Mouse (Mus musculus): ENCODE results near the gene Gpr4. TPM values are rescaled to one million over a fixed set of nuclear protein-coding genes. Genes with fewer than 3 reads are reported as not detected.

Gpr4 gene
- polyA plus RNA-seq, 1 experiment, result 0.03 TPM

GRCm38 (mm10) chr7:19236411-19236810, 24.1 kb downstream of the Gpr4 start:
- TF ChIP-seq GATA1 (IDR thresholded peaks at IDR 0.05; ENCODE audit: borderline replicate concordance, low read length), result no peak
- TF ChIP-seq FLI1 (IDR thresholded peaks at IDR 0.05; ENCODE audit: low read length), result no peak
- Histone ChIP-seq H3K27me3 (replicated peaks) (no peaks in the 10 kb centered on the region), H3K36me3 (replicated peaks; ENCODE audit: low read length) (peaks cover 43% of the 10 kb centered on the region), H3K4me3 (replicated peaks) (no peak overlapping the region), H3K4me1 (peaks cover 99% of the 10 kb centered on the region), H3K9me3 (no peaks in the 10 kb centered on the region)

- H3K4me1 ChIP-seq, result peaks cover 90% of the 10 kb centered on the region
- no peak for TF ChIP-seq FLI1 (IDR thresholded peaks at IDR 0.05; ENCODE audit: low read length)
- TF ChIP-seq GATA1 (IDR thresholded peaks at IDR 0.05; ENCODE audit: borderline replicate concordance, low read length), result no peak
These were observed 26.0 kb downstream of the Gpr4 start for GRCm38 (mm10) chr7:19238344-19238743.

GRCm38 (mm10) chr7:19239423-19239822, 27.1 kb downstream of the Gpr4 start:
- TF ChIP-seq GATA1 (IDR thresholded peaks at IDR 0.05; ENCODE audit: borderline replicate concordance, low read length), result no peak
- TF ChIP-seq FLI1 (IDR thresholded peaks at IDR 0.05; ENCODE audit: low read length), result no peak
- no peak overlapping the region for H3K4me3 ChIP-seq (replicated peaks)

More at GRCm38 (mm10) chr7:19238344-19238743, 26.0 kb downstream of the Gpr4 start:
- Histone ChIP-seq H3K4me3 (replicated peaks) (peak overlapping the region; percentile 15), H3K27me3 (replicated peaks) (no peaks in the 10 kb centered on the region), H3K9me3 (no peaks in the 10 kb centered on the region), H3K36me3 (replicated peaks; ENCODE audit: low read length) (peaks cover 37% of the 10 kb centered on the region)

GRCm38 (mm10) chr7:19239986-19240385, 27.6 kb downstream of the Gpr4 start:
- H3K27me3 ChIP-seq (replicated peaks), result no peaks in the 10 kb centered on the region
- peaks cover 44% of the 10 kb centered on the region for H3K36me3 ChIP-seq (replicated peaks; ENCODE audit: low read length)
- H3K4me3 ChIP-seq (replicated peaks), result no peak overlapping the region
- no peak for TF ChIP-seq GATA1 (IDR thresholded peaks at IDR 0.05; ENCODE audit: borderline replicate concordance, low read length)
- TF ChIP-seq FLI1 (IDR thresholded peaks at IDR 0.05; ENCODE audit: low read length), result no peak
- H3K4me1 ChIP-seq, result peaks cover 91% of the 10 kb centered on the region
- no peaks in the 10 kb centered on the region for H3K9me3 ChIP-seq

More at GRCm38 (mm10) chr7:19239423-19239822, 27.1 kb downstream of the Gpr4 start:
- Histone ChIP-seq H3K4me1 (peaks cover 91% of the 10 kb centered on the region), H3K9me3 (no peaks in the 10 kb centered on the region), H3K36me3 (replicated peaks; ENCODE audit: low read length) (peaks cover 39% of the 10 kb centered on the region), H3K27me3 (replicated peaks) (no peaks in the 10 kb centered on the region)

- H3K9me3 ChIP-seq, result no peaks in the 10 kb centered on the region
- peak overlapping the region; percentile 50 for H3K4me3 ChIP-seq (replicated peaks)
- peaks cover 91% of the 10 kb centered on the region for H3K4me1 ChIP-seq
- H3K36me3 ChIP-seq (replicated peaks; ENCODE audit: low read length), result peaks cover 52% of the 10 kb centered on the region
- TF ChIP-seq FLI1 (IDR thresholded peaks at IDR 0.05; ENCODE audit: low read length) (no peak), GATA1 (IDR thresholded peaks at IDR 0.05; ENCODE audit: borderline replicate concordance, low read length) (no peak)
- H3K27me3 ChIP-seq (replicated peaks), result no peaks in the 10 kb centered on the region
These were observed 28.6 kb downstream of the Gpr4 start for GRCm38 (mm10) chr7:19240905-19241463.

GRCm38 (mm10) chr7:19242005-19242404, 29.7 kb downstream of the Gpr4 start:
- Histone ChIP-seq H3K4me3 (replicated peaks) (no peak overlapping the region), H3K36me3 (replicated peaks; ENCODE audit: low read length) (peaks cover 56% of the 10 kb centered on the region), H3K27me3 (replicated peaks) (no peaks in the 10 kb centered on the region), H3K9me3 (no peaks in the 10 kb centered on the region), H3K4me1 (peaks cover 91% of the 10 kb centered on the region)
- no peak for TF ChIP-seq FLI1 (IDR thresholded peaks at IDR 0.05; ENCODE audit: low read length)
- no peak for TF ChIP-seq GATA1 (IDR thresholded peaks at IDR 0.05; ENCODE audit: borderline replicate concordance, low read length)

GRCm38 (mm10) chr7:19243858-19244257, 31.5 kb downstream of the Gpr4 start:
- peaks cover 62% of the 10 kb centered on the region for H3K36me3 ChIP-seq (replicated peaks; ENCODE audit: low read length)
- no peaks in the 10 kb centered on the region for H3K9me3 ChIP-seq
- H3K4me3 ChIP-seq (replicated peaks), result no peak overlapping the region
- no peaks in the 10 kb centered on the region for H3K27me3 ChIP-seq (replicated peaks)
- H3K4me1 ChIP-seq, result peaks cover 88% of the 10 kb centered on the region
- TF ChIP-seq GATA1 (IDR thresholded peaks at IDR 0.05; ENCODE audit: borderline replicate concordance, low read length) (no peak), FLI1 (IDR thresholded peaks at IDR 0.05; ENCODE audit: low read length) (no peak)

GRCm38 (mm10) chr7:19245083-19245482, 32.7 kb downstream of the Gpr4 start:
- peaks cover 67% of the 10 kb centered on the region for H3K36me3 ChIP-seq (replicated peaks; ENCODE audit: low read length)
- H3K9me3 ChIP-seq, result no peaks in the 10 kb centered on the region
- no peaks in the 10 kb centered on the region for H3K27me3 ChIP-seq (replicated peaks)
- no peak for TF ChIP-seq GATA1 (IDR thresholded peaks at IDR 0.05; ENCODE audit: borderline replicate concordance, low read length)
- no peak for TF ChIP-seq FLI1 (IDR thresholded peaks at IDR 0.05; ENCODE audit: low read length)
- no peak overlapping the region for H3K4me3 ChIP-seq (replicated peaks)
- H3K4me1 ChIP-seq, result peaks cover 88% of the 10 kb centered on the region

GRCm38 (mm10) chr7:19246855-19247254, 34.5 kb downstream of the Gpr4 start:
- H3K4me1 ChIP-seq, result peaks cover 77% of the 10 kb centered on the region
- H3K9me3 ChIP-seq, result no peaks in the 10 kb centered on the region
- H3K4me3 ChIP-seq (replicated peaks), result no peak overlapping the region
- H3K27me3 ChIP-seq (replicated peaks), result no peaks in the 10 kb centered on the region
- no peak for TF ChIP-seq GATA1 (IDR thresholded peaks at IDR 0.05; ENCODE audit: borderline replicate concordance, low read length)
- no peak for TF ChIP-seq FLI1 (IDR thresholded peaks at IDR 0.05; ENCODE audit: low read length)
- peaks cover 64% of the 10 kb centered on the region for H3K36me3 ChIP-seq (replicated peaks; ENCODE audit: low read length)

- Histone ChIP-seq H3K36me3 (replicated peaks; ENCODE audit: low read length) (peaks cover 68% of the 10 kb centered on the region), H3K4me3 (replicated peaks) (peak overlapping the region; percentile 70), H3K4me1 (peaks cover 76% of the 10 kb centered on the region), H3K9me3 (no peaks in the 10 kb centered on the region), H3K27me3 (replicated peaks) (no peaks in the 10 kb centered on the region)
- TF ChIP-seq FLI1 (IDR thresholded peaks at IDR 0.05; ENCODE audit: low read length) (no peak), GATA1 (IDR thresholded peaks at IDR 0.05; ENCODE audit: borderline replicate concordance, low read length) (no peak)
These were observed 35.2 kb downstream of the Gpr4 start for GRCm38 (mm10) chr7:19247511-19247910.

Data from megakaryocyte, embryonic 14.5 days (primary cell).